Mouse (Mus musculus) naive thymus-derived CD4-positive, alpha-beta T cell, adult 2 months (primary cell): ENCODE measurements at regions not wholly inside any gene's neighbourhood (a gene's known extent, or its start where the extent isn't known, plus 50 kb on each side); places are given as distances from the start of the nearest gene placed in this dataset.

Source experiments
- DNase-seq: peaks from one replicate; pipeline ENCODE4 v3.0.0-alpha.2; 2011; ENCODE audit warnings: low read depth

- DNase-seq: no peak
Observed at GRCm38 (mm10) chrX:11845566-11845965, 314.6 kb downstream of the Bcor start.

- no peak for DNase-seq
Observed at GRCm38 (mm10) chrX:11855910-11856309, 304.2 kb downstream of the Bcor start.

GRCm38 (mm10) chrX:11859396-11859795, 300.8 kb downstream of the Bcor start:
- no peak for DNase-seq

- DNase-seq: no peak
Observed at GRCm38 (mm10) chrX:11861119-11861708, 298.9 kb downstream of the Bcor start.

GRCm38 (mm10) chrX:11861892-11862291, 298.3 kb downstream of the Bcor start:
- no peak for DNase-seq

GRCm38 (mm10) chrX:11863106-11863505, 297.0 kb downstream of the Bcor start:
- DNase-seq: no peak

GRCm38 (mm10) chrX:11873913-11874312, 286.2 kb downstream of the Bcor start:
- no peak for DNase-seq

GRCm38 (mm10) chrX:11876636-11877035, 283.5 kb downstream of the Bcor start:
- no peak for DNase-seq

- DNase-seq: peak; percentile 39
Observed at GRCm38 (mm10) chrX:11878028-11878427, 282.1 kb downstream of the Bcor start.

GRCm38 (mm10) chrX:11880972-11881371, 279.2 kb downstream of the Bcor start:
- no peak for DNase-seq

- no peak for DNase-seq
Observed at GRCm38 (mm10) chrX:11883738-11884716, 276.1 kb downstream of the Bcor start.

GRCm38 (mm10) chrX:11892396-11892795, 267.8 kb downstream of the Bcor start:
- no peak for DNase-seq

GRCm38 (mm10) chrX:11893606-11894279, 266.4 kb downstream of the Bcor start:
- DNase-seq: peak; percentile 47

- DNase-seq: no peak
Observed at GRCm38 (mm10) chrX:11894280-11894662, 265.9 kb downstream of the Bcor start.

GRCm38 (mm10) chrX:11895396-11895795, 264.8 kb downstream of the Bcor start:
- DNase-seq: no peak

- no peak for DNase-seq
Observed at GRCm38 (mm10) chrX:11898280-11898679, 261.9 kb downstream of the Bcor start.

GRCm38 (mm10) chrX:11899051-11899450, 261.1 kb downstream of the Bcor start:
- no peak for DNase-seq

- no peak for DNase-seq
Observed at GRCm38 (mm10) chrX:11899914-11900313, 260.2 kb downstream of the Bcor start.

- DNase-seq: no peak
Observed at GRCm38 (mm10) chrX:11901791-11902190, 258.4 kb downstream of the Bcor start.

GRCm38 (mm10) chrX:11903116-11903700, 256.9 kb downstream of the Bcor start:
- DNase-seq: no peak

GRCm38 (mm10) chrX:11905231-11905630, 254.9 kb downstream of the Bcor start:
- DNase-seq: no peak

- DNase-seq: no peak
Observed at GRCm38 (mm10) chrX:11907167-11907566, 253.0 kb downstream of the Bcor start.
